14 mouse cellular contexts compared by ENCODE assay signal in genomic region chr2:37747909-37748308, GRCm38 (mm10). TPM values are rescaled to one million over a fixed set of nuclear protein-coding genes. Genes with fewer than 3 reads are reported as not detected.
DNase-seq lines count a peak whose midpoint lies in the region; ATAC-seq and TF ChIP-seq lines count a peak whose summit lies in the region.
"Had no signal": no experiment of that assay in that cellular context is flagged by ENCODE, and none has a peak within 500 bp of the region (broad histone marks: within the 10 kb centered on the region; RNA-seq: fewer than 3 reads in every experiment).

No protein-coding gene starts in this region.

- DNase-seq in gastrocnemius, adult 18-20 months (ENCODE audit: low spot score) = peak; percentile 20
- DNase-seq in gastrocnemius, postnatal 4 days (ENCODE audit: low spot score in 2 of 2) = no peak
- no peak for DNase-seq in intestine, embryonic 14.5 days (ENCODE audit: low spot score)
- no peak for DNase-seq in embryonic facial prominence, embryonic 14.5 days (ENCODE audit: low spot score)
- no peak for DNase-seq in limb, embryonic 14.5 days (ENCODE audit: low spot score)
- no peak for DNase-seq in kidney, adult 2 months
- DNase-seq: layer of hippocampus, postnatal 36 days; liver; lung, adult 2 months; thymus, postnatal 36 days had no signal

- H3K27me3 ChIP-seq in intestine, embryonic 14.5 days (replicated peaks; ENCODE audit: control insufficient read depth, insufficient read depth, low read length) = no peaks in the 10 kb centered on the region
- H3K27me3 ChIP-seq in intestine, postnatal 0 days (replicated peaks; ENCODE audit: control insufficient read depth, insufficient read depth, low read length) = no peaks in the 10 kb centered on the region
- no peaks in the 10 kb centered on the region for H3K27me3 ChIP-seq in embryonic facial prominence, embryonic 14.5 days (replicated peaks; ENCODE audit: control insufficient read depth, insufficient read depth, low read length)
- no peaks in the 10 kb centered on the region for H3K27me3 ChIP-seq in limb, embryonic 14.5 days (ENCODE audit: control insufficient read depth, insufficient read depth, low read length)
- H3K27me3 ChIP-seq in kidney, adult 2 months (replicated peaks; ENCODE audit: control insufficient read depth, insufficient read depth, low read length) = no peaks in the 10 kb centered on the region
- H3K27me3 ChIP-seq: CH12.LX had no signal

- no peaks in the 10 kb centered on the region for H3K9me3 ChIP-seq in intestine, embryonic 14.5 days (ENCODE audit: control insufficient read depth, low read length)
- no peaks in the 10 kb centered on the region for H3K9me3 ChIP-seq in intestine, postnatal 0 days (ENCODE audit: control insufficient read depth)
- H3K9me3 ChIP-seq in embryonic facial prominence, embryonic 14.5 days (ENCODE audit: control insufficient read depth, low read length) = no peaks in the 10 kb centered on the region
- H3K9me3 ChIP-seq in limb, embryonic 14.5 days (ENCODE audit: control insufficient read depth, low read length) = no peaks in the 10 kb centered on the region

- no peak overlapping the region for H3K9ac ChIP-seq in intestine, embryonic 14.5 days (ENCODE audit: low read length)
- H3K9ac ChIP-seq in intestine, postnatal 0 days (ENCODE audit: low read depth, low read length) = no peak overlapping the region
- H3K9ac ChIP-seq in embryonic facial prominence, embryonic 14.5 days (ENCODE audit: low read depth, low read length) = no peak overlapping the region
- H3K9ac ChIP-seq in limb, embryonic 14.5 days (ENCODE audit: low read depth, low read length, severe bottlenecking) = no peak overlapping the region

- TF ChIP-seq POLR2A in limb, embryonic 14.5 days (IDR thresholded peaks at IDR 0.05; ENCODE audit: borderline replicate concordance, extremely low read depth, insufficient read depth, insufficient read length) = no peak
- TF ChIP-seq POLR2A in kidney, adult 2 months (IDR thresholded peaks at IDR 0.05; ENCODE audit: low read depth, low read length) = no peak

- no peaks in the 10 kb centered on the region for H3K36me3 ChIP-seq in intestine, embryonic 14.5 days (ENCODE audit: control insufficient read depth, insufficient read depth, low read length)
- H3K36me3 ChIP-seq in intestine, postnatal 0 days (ENCODE audit: control insufficient read depth, insufficient read depth) = no peaks in the 10 kb centered on the region
- no peaks in the 10 kb centered on the region for H3K36me3 ChIP-seq in embryonic facial prominence, embryonic 14.5 days (ENCODE audit: control insufficient read depth, insufficient read depth, low read length)
- no peaks in the 10 kb centered on the region for H3K36me3 ChIP-seq in limb, embryonic 14.5 days (ENCODE audit: control insufficient read depth, insufficient read depth, low read length)
- no peaks in the 10 kb centered on the region for H3K36me3 ChIP-seq in kidney, adult 2 months (ENCODE audit: control insufficient read depth, insufficient read depth, low read length)

- TF ChIP-seq CTCF in intestine, postnatal 0 days (IDR thresholded peaks at IDR 0.05; ENCODE audit: low read depth) = no peak
- TF ChIP-seq CTCF in kidney, adult 2 months (conservative IDR thresholded peaks at IDR 0.05; ENCODE audit: insufficient read depth, insufficient read length, low read depth, low read length) = no peak

- no peak for ATAC-seq in intestine, embryonic 14.5 days (replicated peaks; ENCODE audit: low FRiP score, low TSS enrichment, low read depth)
- no peak for ATAC-seq in intestine, postnatal 0 days
- no peak for ATAC-seq in embryonic facial prominence, embryonic 14.5 days (ENCODE audit: low read depth)
- ATAC-seq in limb, embryonic 14.5 days (ENCODE audit: low FRiP score, low read depth) = peak; percentile 42; the same call in 1 of the 2 replicates

- H3K27ac ChIP-seq in intestine, embryonic 14.5 days (ENCODE audit: low read depth) = peak overlapping the region; percentile 1; the same call in 1 of the 2 replicates
- no peak overlapping the region for H3K27ac ChIP-seq in intestine, postnatal 0 days (ENCODE audit: low read depth, low read length)
- H3K27ac ChIP-seq in embryonic facial prominence, embryonic 14.5 days (replicated peaks; ENCODE audit: low read depth, low read length) = peak overlapping the region; percentile 71; the same call in 1 of the 2 replicates
- peak overlapping the region; percentile 86 for H3K27ac ChIP-seq in limb, embryonic 14.5 days (replicated peaks; ENCODE audit: low read depth, low read length)
- H3K27ac ChIP-seq in kidney, adult 2 months (ENCODE audit: insufficient read depth, low read depth, low read length) = no peak overlapping the region

- peaks cover 15% of the 10 kb centered on the region for H3K4me1 ChIP-seq in intestine, embryonic 14.5 days (replicated peaks; ENCODE audit: control insufficient read depth, insufficient read depth, low read length)
- H3K4me1 ChIP-seq in intestine, postnatal 0 days (replicated peaks; ENCODE audit: control insufficient read depth, insufficient read depth, low read length) = 0 out of 2 replicates have a peak, but pooled peaks cover 3% of the 10 kb centered on the region
- H3K4me1 ChIP-seq in embryonic facial prominence, embryonic 14.5 days (ENCODE audit: control insufficient read depth, insufficient read depth, low read length) = peaks cover 17% of the 10 kb centered on the region
- peaks cover 34% of the 10 kb centered on the region for H3K4me1 ChIP-seq in limb, embryonic 14.5 days (ENCODE audit: control insufficient read depth, insufficient read depth, low read length)
- H3K4me1 ChIP-seq in kidney, adult 2 months (ENCODE audit: control insufficient read depth, insufficient read depth, low read length) = peaks cover 14% of the 10 kb centered on the region

- 45% methylated on average over 2 of the region's 2 CpGs for WGBS in intestine, embryonic 14.5 days
- WGBS in intestine, postnatal 0 days = 62% methylated on average over 2 of the region's 2 CpGs
- WGBS in embryonic facial prominence, embryonic 14.5 days = 46% methylated on average over 2 of the region's 2 CpGs
- 25% methylated on average over 2 of the region's 2 CpGs for WGBS in limb, embryonic 14.5 days
- 67% methylated on average over 2 of the region's 2 CpGs for WGBS in kidney, adult 2 months

- no peak overlapping the region for H3K4me2 ChIP-seq in intestine, embryonic 14.5 days (ENCODE audit: low read length)
- no peak overlapping the region for H3K4me2 ChIP-seq in intestine, postnatal 0 days (replicated peaks; ENCODE audit: low read depth)
- no peak overlapping the region for H3K4me2 ChIP-seq in embryonic facial prominence, embryonic 14.5 days (ENCODE audit: low read depth, low read length)
- H3K4me2 ChIP-seq in limb, embryonic 14.5 days (replicated peaks; ENCODE audit: low read depth, low read length, severe bottlenecking) = no peak overlapping the region

- H3K4me3 ChIP-seq in intestine, embryonic 14.5 days (ENCODE audit: low read depth, low read length) = no peak overlapping the region
- H3K4me3 ChIP-seq in intestine, postnatal 0 days (ENCODE audit: low read depth, low read length) = no peak overlapping the region
- H3K4me3 ChIP-seq in embryonic facial prominence, embryonic 14.5 days (ENCODE audit: low read depth, low read length) = no peak overlapping the region
- no peak overlapping the region for H3K4me3 ChIP-seq in limb, embryonic 14.5 days (replicated peaks; ENCODE audit: low read length)
- no peak overlapping the region for H3K4me3 ChIP-seq in kidney, adult 2 months (ENCODE audit: insufficient read depth, low read depth, low read length)

RNA-seq across cellular contexts. Expression of gene Crb2, which starts 28.1 kb away (rescaled TPM):
- under 1 TPM in 1 of 2 experiments, not detected in 1; 0.05 TPM for total RNA-seq in gastrocnemius, adult 18-20 months (2021)
- under 1 TPM; 0.37 to 0.70 TPM for total RNA-seq in gastrocnemius, postnatal 4 days (2021)
- 3.6 and 4.2 TPM in 2 replicates for polyA plus RNA-seq in intestine, embryonic 14.5 days (2014; fragmentation: Nextera tagmentation; extraction: Ambion mirVana)
- 0.51 and 0.60 TPM in 2 replicates for polyA plus RNA-seq in intestine, postnatal 0 days (2015; fragmentation: Nextera tagmentation; extraction: Ambion mirVana)
- 0.18 and 0.28 TPM in 2 replicates for polyA plus RNA-seq in embryonic facial prominence, embryonic 14.5 days (2014; fragmentation: Nextera tagmentation; extraction: Ambion mirVana)
- polyA plus RNA-seq in limb, embryonic 14.5 days (2012; rRNA removed) = 0.60 and 0.78 TPM in 2 replicates
- 0.28 and 0.41 TPM in 2 replicates for polyA plus RNA-seq in limb, embryonic 14.5 days (2014; fragmentation: Nextera tagmentation; extraction: Ambion mirVana)
- 2.7 and 3.0 TPM in 2 replicates for polyA plus RNA-seq in kidney, adult 2 months (2012; rRNA removed)
- total RNA-seq: hematopoietic stem cell, adult 5-6 weeks; megakaryocyte progenitor cell, adult 5-6 weeks had no signal

RNA-seq across cellular contexts. Expression of gene Strbp, which starts 44.2 kb away (rescaled TPM):
- 10 to 100 TPM; 20.5 to 21.5 TPM for total RNA-seq in gastrocnemius, adult 18-20 months (2021)
- 10 to 100 TPM; 21.3 to 29.9 TPM for total RNA-seq in gastrocnemius, postnatal 4 days (2021)
- 47.3 and 48.3 TPM in 2 replicates for polyA plus RNA-seq in intestine, embryonic 14.5 days (2014; fragmentation: Nextera tagmentation; extraction: Ambion mirVana)
- polyA plus RNA-seq in intestine, postnatal 0 days (2015; fragmentation: Nextera tagmentation; extraction: Ambion mirVana) = 20.4 and 22.5 TPM in 2 replicates
- 35.5 and 38.1 TPM in 2 replicates for polyA plus RNA-seq in embryonic facial prominence, embryonic 14.5 days (2014; fragmentation: Nextera tagmentation; extraction: Ambion mirVana)
- polyA plus RNA-seq in limb, embryonic 14.5 days (2012; rRNA removed) = 16.7 and 23.5 TPM in 2 replicates
- 33.2 and 35.0 TPM in 2 replicates for polyA plus RNA-seq in limb, embryonic 14.5 days (2014; fragmentation: Nextera tagmentation; extraction: Ambion mirVana)
- polyA plus RNA-seq in kidney, adult 2 months (2012; rRNA removed) = 5.0 and 6.8 TPM in 2 replicates

Comparison
In these comparisons a context has a peak if more than half of its experiments do, and no peak if none do; other contexts are left out.
1. H3K27ac ChIP-seq: peak in intestine, embryonic 14.5 days (single experiment), embryonic facial prominence, embryonic 14.5 days (single experiment) and limb, embryonic 14.5 days (single experiment); none in intestine, postnatal 0 days (single experiment) and kidney, adult 2 months (single experiment).